Mouse (Mus musculus) heart, embryonic 14.5 days (tissue): ENCODE measurements at regions not wholly inside any gene's neighbourhood (a gene's known extent, or its start where the extent isn't known, plus 50 kb on each side); places are given as distances from the start of the nearest gene placed in this dataset.

ENCODE experiments used
- ATAC-seq: fragments of 200-750 bp; cut with Nextera tagmentation; 2 replicates; pipeline ENCODE4 v1.8.0; 2017; ENCODE audit warnings: low read depth, moderate TSS enrichment; ENCODE audit not compliant: insufficient number of reproducible peaks, insufficient read depth, low FRiP score
- H3K27ac ChIP-seq, 2 experiments: fragments of 200-500 bp in 1 of 2; fragments of 300-500 bp in 1 of 2; sonication (generic) in 1 of 2; replicated peaks in 1 of 2; 2 replicates each; pipeline ENCODE4 v1.5.1; 2012 to 2014; ENCODE audit warnings: low read depth in 2 of 2, low read length in 2 of 2, control low read depth in 1 of 2, mild to moderate bottlenecking in 1 of 2, mixed read lengths in 1 of 2; ENCODE audit not compliant: control insufficient read depth in 1 of 2, insufficient read depth in 1 of 2
- H3K27me3 ChIP-seq: fragments of 300-500 bp; sonication (generic); 2 replicates; pipeline ENCODE4 v1.6.1; 2014; ENCODE audit warnings: mild to moderate bottlenecking, low read length, control low read depth; ENCODE audit not compliant: control insufficient read depth, insufficient read depth
- H3K36me3 ChIP-seq: fragments of 300-500 bp; sonication (generic); 2 replicates; pipeline ENCODE4 v1.6.1; 2014; ENCODE audit warnings: mild to moderate bottlenecking, control low read depth, low read length, mixed read lengths; ENCODE audit not compliant: control insufficient read depth, insufficient read depth
- H3K4me1 ChIP-seq, 2 experiments: fragments of 200-500 bp in 1 of 2; fragments of 300-500 bp in 1 of 2; sonication (generic) in 1 of 2; 2 replicates each; pipeline ENCODE4 v1.6.1; 2012 to 2014; ENCODE audit warnings: low read length in 2 of 2, control low read depth in 1 of 2, mixed read lengths in 1 of 2; ENCODE audit not compliant: control insufficient read depth in 2 of 2, insufficient read depth in 2 of 2
- H3K4me2 ChIP-seq: fragments of 300-500 bp; sonication (generic); 2 replicates; pipeline ENCODE4 v1.6.1; 2014; ENCODE audit warnings: mild to moderate bottlenecking, low read length
- H3K4me3 ChIP-seq, 2 experiments: fragments of 200-500 bp in 1 of 2; fragments of 300-500 bp in 1 of 2; sonication (generic) in 1 of 2; 2 replicates each; pipeline ENCODE4 v1.5.1; 2012 to 2014; ENCODE audit warnings: low read length in 2 of 2, mild to moderate bottlenecking in 2 of 2, control low read depth in 1 of 2, low read depth in 1 of 2, moderate library complexity in 1 of 2; ENCODE audit not compliant: control insufficient read depth in 1 of 2, insufficient read depth in 1 of 2
- H3K9ac ChIP-seq: fragments of 300-500 bp; sonication (generic); 2 replicates; pipeline ENCODE4 v1.6.1; 2014; ENCODE audit warnings: mild to moderate bottlenecking, low read length
- H3K9me3 ChIP-seq: fragments of 300-500 bp; sonication (generic); 2 replicates; pipeline ENCODE4 v1.6.1; 2016; ENCODE audit warnings: low read length, control low read depth; ENCODE audit not compliant: control insufficient read depth
- WGBS: fragments of 180-500 bp; shearing (Covaris S2); extraction: QIAGEN DNeasy Blood & Tissue Kit; methylation state at CpG from one replicate; pipeline ENCODE4 v1.1.7; 2014; 5-methylcytosine and 5-hydroxymethylcytosine counted together

GRCm38 (mm10) chr1:64343268-64343667 lies 189.2 kb upstream of the Creb1 start:
- Histone ChIP-seq H3K4me3 (no peak overlapping the region), H3K36me3 (no peaks in the 10 kb centered on the region), H3K4me1 (no peaks in the 10 kb centered on the region), H3K9ac (no peak overlapping the region), H3K27ac (no peak overlapping the region), H3K27me3 (no peaks in the 10 kb centered on the region), H3K9me3 (no peaks in the 10 kb centered on the region), H3K4me2 (no peak overlapping the region)
- ATAC-seq = no peak
- 80% methylated on average over 3 of the region's 3 CpGs for WGBS

GRCm38 (mm10) chr1:64341596-64341995 lies 190.8 kb upstream of the Creb1 start:
- no peak overlapping the region for H3K27ac ChIP-seq
- no peaks in the 10 kb centered on the region for H3K36me3 ChIP-seq
- H3K9ac ChIP-seq = no peak overlapping the region
- 69% methylated on average over 6 of the region's 6 CpGs for WGBS
- no peaks in the 10 kb centered on the region for H3K4me1 ChIP-seq
- H3K9me3 ChIP-seq = no peaks in the 10 kb centered on the region
- no peaks in the 10 kb centered on the region for H3K27me3 ChIP-seq
- ATAC-seq = no peak
- no peak overlapping the region for H3K4me3 ChIP-seq
- H3K4me2 ChIP-seq = no peak overlapping the region

- Histone ChIP-seq H3K27ac (no peak overlapping the region), H3K4me2 (no peak overlapping the region), H3K9ac (no peak overlapping the region), H3K4me1 (no peaks in the 10 kb centered on the region), H3K9me3 (no peaks in the 10 kb centered on the region), H3K4me3 (no peak overlapping the region), H3K36me3 (no peaks in the 10 kb centered on the region), H3K27me3 (no peaks in the 10 kb centered on the region)
- ATAC-seq = no peak
- 56% methylated on average over 9 of the region's 9 CpGs for WGBS
These were observed 193.9 kb upstream of the Creb1 start for GRCm38 (mm10) chr1:64338575-64338961.

- H3K9ac ChIP-seq = no peak overlapping the region
- 74% methylated on average over 25 of the region's 25 CpGs for WGBS
- no peaks in the 10 kb centered on the region for H3K4me1 ChIP-seq
- H3K9me3 ChIP-seq = no peaks in the 10 kb centered on the region
- H3K27me3 ChIP-seq = no peaks in the 10 kb centered on the region
- H3K27ac ChIP-seq = no peak overlapping the region
- ATAC-seq = no peak
- no peaks in the 10 kb centered on the region for H3K36me3 ChIP-seq
- H3K4me2 ChIP-seq = no peak overlapping the region
- H3K4me3 ChIP-seq = no peak overlapping the region
These were observed 194.5 kb upstream of the Creb1 start for GRCm38 (mm10) chr1:64337619-64338574.

- Histone ChIP-seq H3K27me3 (no peaks in the 10 kb centered on the region), H3K4me2 (no peak overlapping the region), H3K9me3 (no peaks in the 10 kb centered on the region), H3K9ac (no peak overlapping the region), H3K4me1 (no peaks in the 10 kb centered on the region), H3K27ac (no peak overlapping the region), H3K36me3 (no peaks in the 10 kb centered on the region), H3K4me3 (no peak overlapping the region)
- WGBS = 62% methylated on average over 2 of the region's 2 CpGs
- no peak for ATAC-seq
These were observed 200.9 kb upstream of the Creb1 start for GRCm38 (mm10) chr1:64331566-64331965.

DNA sequence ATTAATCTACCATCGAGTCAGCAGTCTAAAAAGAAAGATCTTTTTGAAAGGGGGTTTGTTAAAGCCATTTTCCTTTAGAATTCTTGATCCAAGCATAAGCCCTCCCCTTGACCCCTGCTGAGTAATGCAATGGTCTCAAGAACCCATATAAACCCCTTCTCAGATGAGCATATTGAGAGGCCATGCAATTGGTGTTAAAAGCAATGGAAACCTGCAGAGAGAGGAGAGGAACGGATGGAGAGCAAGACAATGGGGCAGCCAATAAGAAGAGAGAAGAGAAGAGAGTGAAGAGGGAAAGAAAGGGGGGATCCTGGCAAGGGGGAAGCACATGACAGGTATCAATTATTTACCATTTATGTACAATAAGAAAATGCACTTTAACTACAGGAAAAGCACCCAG lies 201.7 kb upstream of the Creb1 start:
- WGBS = 63% methylated on average over 2 of the region's 2 CpGs
- Histone ChIP-seq H3K4me3 (no peak overlapping the region), H3K4me1 (no peaks in the 10 kb centered on the region), H3K36me3 (no peaks in the 10 kb centered on the region), H3K4me2 (no peak overlapping the region), H3K27me3 (no peaks in the 10 kb centered on the region), H3K9ac (no peak overlapping the region), H3K27ac (no peak overlapping the region), H3K9me3 (no peaks in the 10 kb centered on the region)
- ATAC-seq = no peak

- WGBS = 93% methylated on average over 4 of the region's 4 CpGs
- no peaks in the 10 kb centered on the region for H3K9me3 ChIP-seq
- no peak for ATAC-seq
- H3K9ac ChIP-seq = no peak overlapping the region
- H3K4me1 ChIP-seq = peaks cover 4 to 14% of the 10 kb centered on the region in 2 experiments
- H3K4me3 ChIP-seq = no peak overlapping the region
- H3K27me3 ChIP-seq = no peaks in the 10 kb centered on the region
- no peaks in the 10 kb centered on the region for H3K36me3 ChIP-seq
- H3K27ac ChIP-seq = no peak overlapping the region
- no peak overlapping the region for H3K4me2 ChIP-seq
These were observed 200.1 kb upstream of the Klf7 start for GRCm38 (mm10) chr1:64322197-64322596.

DNA sequence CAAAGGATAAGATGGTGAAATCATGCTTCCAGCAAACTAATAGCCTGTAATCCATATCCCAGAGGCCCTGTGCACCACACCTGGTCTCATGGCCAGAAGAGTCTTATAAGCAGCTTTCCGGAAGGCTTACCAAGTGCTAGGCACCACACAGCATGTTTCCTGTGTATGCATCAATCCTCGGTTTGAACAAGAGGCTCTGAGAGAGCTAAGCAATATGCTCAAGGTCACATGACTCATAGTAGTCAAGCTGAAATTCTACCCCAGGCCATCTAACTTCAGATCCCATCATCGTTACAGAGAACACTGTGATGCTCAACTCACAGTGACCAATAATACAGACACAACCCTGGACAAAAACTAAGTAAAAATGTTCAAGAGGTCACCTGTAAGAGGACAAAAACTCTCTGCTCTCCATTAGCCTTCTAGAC lies 197.1 kb upstream of the Klf7 start:
- peaks cover 6 to 20% of the 10 kb centered on the region in 2 experiments for H3K4me1 ChIP-seq
- no peaks in the 10 kb centered on the region for H3K9me3 ChIP-seq
- no peaks in the 10 kb centered on the region for H3K36me3 ChIP-seq
- H3K27ac ChIP-seq = no peak overlapping the region
- no peak for ATAC-seq
- H3K4me2 ChIP-seq = no peak overlapping the region
- H3K4me3 ChIP-seq = no peak overlapping the region
- WGBS = 63% methylated on average over 3 of the region's 3 CpGs
- H3K9ac ChIP-seq = no peak overlapping the region
- H3K27me3 ChIP-seq = no peaks in the 10 kb centered on the region
